14 mouse cellular contexts compared by ENCODE assay signal in genomic region chr8:107085358-107085757, GRCm38 (mm10). TPM values are rescaled to one million over a fixed set of nuclear protein-coding genes. Genes with fewer than 3 reads are reported as not detected.
DNase-seq lines count a peak whose midpoint lies in the region; ATAC-seq and TF ChIP-seq lines count a peak whose summit lies in the region.
"Had no signal": no experiment of that assay in that cellular context is flagged by ENCODE, and none has a peak within 500 bp of the region (broad histone marks: within the 10 kb centered on the region; RNA-seq: fewer than 3 reads in every experiment).

No protein-coding gene starts in this region.

- H3K27me3 ChIP-seq in C2C12 (ENCODE audit: control insufficient read depth, insufficient read depth, insufficient read length) (no peaks in the 10 kb centered on the region), G1E (ENCODE audit: insufficient read depth, low read length) (no peaks in the 10 kb centered on the region)
- H3K27me3 ChIP-seq: neural tube, embryonic 13.5 days had no signal

- ATAC-seq in G1E (ENCODE audit: extremely low read depth, insufficient number of reproducible peaks, low FRiP score, poor library complexity, severe bottlenecking) = no peak
- ATAC-seq in megakaryocyte-erythroid progenitor cell, adult 5-6 weeks (replicated peaks; ENCODE audit: low FRiP score, low TSS enrichment, poor library complexity, severe bottlenecking) = peak; percentile 51; the same call in 1 of the 2 replicates
- ATAC-seq: inflammation-experienced regulatory T-cells, adult 6 months had no signal

- H3K36me3 ChIP-seq in C2C12 (ENCODE audit: control insufficient read depth, insufficient read depth) (peaks cover 46% of the 10 kb centered on the region), G1E (replicated peaks) (peaks cover 87% of the 10 kb centered on the region)

- peak; percentile 26 for TF ChIP-seq CTCF in left cerebral cortex, adult 2 months (IDR thresholded peaks at IDR 0.05)
- peak; percentile 31 for TF ChIP-seq CTCF in C2C12 (IDR thresholded peaks at IDR 0.05; ENCODE audit: control insufficient read depth, insufficient read depth, insufficient read length)
- 0 out of 2 replicates have a peak, but pooled peaks have one; percentile 9 for TF ChIP-seq CTCF in G1E (IDR thresholded peaks at IDR 0.05; ENCODE audit: low read depth, low read length)

- no peak for DNase-seq in left cerebral cortex, adult 2 months (ENCODE audit: extremely low spot score in 1 of 2, low spot score in 2 of 2)
- DNase-seq in left cerebral cortex, postnatal 36 days (ENCODE audit: low spot score in 2 of 2) = no peak
- DNase-seq in G1E (ENCODE audit: low spot score) = no peak
- DNase-seq in Muller cell, postnatal 12 days (ENCODE audit: inconsistent ontology term) = no peak
- DNase-seq in layer of hippocampus, postnatal 36 days = no peak
- DNase-seq: adrenal gland, adult 8-10 months; lung, postnatal 10 days had no signal

- H3K27ac ChIP-seq in left cerebral cortex, adult 2 months = no peak overlapping the region
- H3K27ac ChIP-seq: neural tube, embryonic 13.5 days had no signal

- no peak overlapping the region for H3K4me3 ChIP-seq in left cerebral cortex, adult 2 months
- H3K4me3 ChIP-seq in C2C12 (ENCODE audit: insufficient read depth, poor library complexity, severe bottlenecking) = no peak overlapping the region
- no peak overlapping the region for H3K4me3 ChIP-seq in G1E (ENCODE audit: low read depth, low read length)
- H3K4me3 ChIP-seq: neural tube, embryonic 13.5 days had no signal

- intact Hi-C loops in left cerebral cortex, adult 2 months (cut with DNase I) = no loop called here
- intact Hi-C loops in left cerebral cortex, postnatal 36 days (cut with DNase I) = no loop called here

- no peaks in the 10 kb centered on the region for H3K4me1 ChIP-seq in G1E (ENCODE audit: insufficient read depth, low read depth, low read length)
- H3K4me1 ChIP-seq: neural tube, embryonic 13.5 days had no signal

- H3K9me3 ChIP-seq in G1E (replicated peaks) = no peaks in the 10 kb centered on the region
- H3K9me3 ChIP-seq: neural tube, embryonic 13.5 days had no signal

- peaks cover 24% of the 10 kb centered on the region for H3K79me3 ChIP-seq in C2C12 (ENCODE audit: low read depth)

- peaks cover 46% of the 10 kb centered on the region for H3K79me2 ChIP-seq in C2C12 (ENCODE audit: control insufficient read depth, insufficient read depth)

- H3ac ChIP-seq in C2C12 (ENCODE audit: control insufficient read depth, insufficient read length, low read depth) = no peak overlapping the region

TF ChIP-seq in C2C12, 6 proteins besides CTCF, POLR2A, EP300 and RAD21:
- TF ChIP-seq FOSL1 (IDR thresholded peaks at IDR 0.05; ENCODE audit: insufficient read depth, low read length, poor library complexity, severe bottlenecking) = no peak
- TF ChIP-seq MYOG (IDR thresholded peaks at IDR 0.05; ENCODE audit: control insufficient read depth, extremely low read depth, insufficient read length) = no peak

RNA-seq across cellular contexts. Expression of gene Terf2, which starts 11.0 kb away (rescaled TPM):
- 10 to 100 TPM; 39.1 to 39.2 TPM for total RNA-seq in left cerebral cortex, adult 2 months (2021)
- 10 to 100 TPM; 37.9 to 38.3 TPM for total RNA-seq in left cerebral cortex, postnatal 36 days (2021)
- polyA plus RNA-seq in C2C12 (2012; fragmentation: generic; extraction: Trizol) (15.8 TPM), G1E (2012) (24.9 and 25.8 TPM in 2 replicates)
- total RNA-seq in G1E (2014; fragmentation: Nextera tagmentation) (52.4 and 76.8 TPM in 2 replicates), G1E (2017) (24.0 and 28.6 TPM in 2 replicates)
- total RNA-seq in megakaryocyte-erythroid progenitor cell, adult 5-6 weeks (2014; fragmentation: Nextera tagmentation) = 48.8 and 52.7 TPM in 2 replicates
- total RNA-seq in megakaryocyte-erythroid progenitor cell, adult 5-6 weeks (2017) = 25.6 and 39.7 TPM in 2 replicates
- total RNA-seq in layer of hippocampus, postnatal 36 days (2021) = 10 to 100 TPM; 31.9 to 32.0 TPM

RNA-seq across cellular contexts. Expression of gene Tmed6, which starts 19.9 kb away (rescaled TPM):
- not detected for total RNA-seq in left cerebral cortex, adult 2 months (2021)
- not detected for total RNA-seq in left cerebral cortex, postnatal 36 days (2021)
- polyA plus RNA-seq in C2C12 (2012; fragmentation: generic; extraction: Trizol) = not detected
- total RNA-seq in G1E (2014; fragmentation: Nextera tagmentation) = not detected in 2 replicates
- not detected in 2 replicates for total RNA-seq in G1E (2017)
- polyA plus RNA-seq in G1E (2012) = not detected in 2 replicates
- total RNA-seq in megakaryocyte-erythroid progenitor cell, adult 5-6 weeks (2014; fragmentation: Nextera tagmentation) = not detected in 2 replicates
- not detected in 2 replicates for total RNA-seq in megakaryocyte-erythroid progenitor cell, adult 5-6 weeks (2017)
- not detected for total RNA-seq in layer of hippocampus, postnatal 36 days (2021)
- total RNA-seq: adrenal gland, adult 8-10 months; common myeloid progenitor, adult 5-6 weeks; left cerebral cortex, adult 18-20 months had no signal
- polyA plus RNA-seq: forebrain, embryonic 11.5 days; neural tube, embryonic 13.5 days had no signal

RNA-seq across cellular contexts. Expression of gene Nip7, which starts 28.7 kb away (rescaled TPM):
- 10 to 100 TPM; 40.9 to 42.4 TPM for total RNA-seq in left cerebral cortex, adult 2 months (2021)
- total RNA-seq in left cerebral cortex, postnatal 36 days (2021) = 10 to 100 TPM; 42.2 to 43.8 TPM
- polyA plus RNA-seq in C2C12 (2012; fragmentation: generic; extraction: Trizol) (119 TPM), G1E (2012) (8.9 and 9.1 TPM in 2 replicates)
- total RNA-seq in G1E (2014; fragmentation: Nextera tagmentation) (56.7 and 62.0 TPM in 2 replicates), G1E (2017) (35.5 and 39.7 TPM in 2 replicates)
- 47.4 and 67.6 TPM in 2 replicates for total RNA-seq in megakaryocyte-erythroid progenitor cell, adult 5-6 weeks (2014; fragmentation: Nextera tagmentation)
- total RNA-seq in megakaryocyte-erythroid progenitor cell, adult 5-6 weeks (2017) = 34.6 and 51.7 TPM in 2 replicates
- 10 to 100 TPM; 44.9 to 47.9 TPM for total RNA-seq in layer of hippocampus, postnatal 36 days (2021)

RNA-seq across cellular contexts. Expression of gene Cog8, which starts 28.9 kb away (rescaled TPM):
- 10 to 100 TPM; 24.9 to 27.8 TPM for total RNA-seq in left cerebral cortex, adult 2 months (2021)
- 10 to 100 TPM; 27.2 to 27.8 TPM for total RNA-seq in left cerebral cortex, postnatal 36 days (2021)
- polyA plus RNA-seq in C2C12 (2012; fragmentation: generic; extraction: Trizol) (20.1 TPM), G1E (2012) (24.6 and 26.5 TPM in 2 replicates)
- total RNA-seq in G1E (2014; fragmentation: Nextera tagmentation) (34.2 and 49.9 TPM in 2 replicates), G1E (2017) (29.4 and 31.1 TPM in 2 replicates)
- total RNA-seq in megakaryocyte-erythroid progenitor cell, adult 5-6 weeks (2014; fragmentation: Nextera tagmentation) = 19.8 and 30.3 TPM in 2 replicates
- 22.3 and 25.9 TPM in 2 replicates for total RNA-seq in megakaryocyte-erythroid progenitor cell, adult 5-6 weeks (2017)
- total RNA-seq in layer of hippocampus, postnatal 36 days (2021) = 10 to 100 TPM; 28.3 to 31.1 TPM

RNA-seq across cellular contexts. Expression of gene Pdf, which starts 36.9 kb away (rescaled TPM):
- total RNA-seq in left cerebral cortex, adult 2 months (2021) = 10 to 100 TPM; 24.4 to 25.9 TPM
- total RNA-seq in left cerebral cortex, postnatal 36 days (2021) = 10 to 100 TPM; 26.6 to 29.3 TPM
- 27.2 TPM for polyA plus RNA-seq in C2C12 (2012; fragmentation: generic; extraction: Trizol)
- total RNA-seq in G1E (2014; fragmentation: Nextera tagmentation) = 16.6 and 22.1 TPM in 2 replicates
- 24.0 and 26.2 TPM in 2 replicates for total RNA-seq in G1E (2017)
- 9.5 and 11.7 TPM in 2 replicates for polyA plus RNA-seq in G1E (2012)
- total RNA-seq in megakaryocyte-erythroid progenitor cell, adult 5-6 weeks (2014; fragmentation: Nextera tagmentation) = 37.9 and 40.1 TPM in 2 replicates
- 40.3 and 62.4 TPM in 2 replicates for total RNA-seq in megakaryocyte-erythroid progenitor cell, adult 5-6 weeks (2017)
- 10 to 100 TPM; 27.9 to 31.1 TPM for total RNA-seq in layer of hippocampus, postnatal 36 days (2021)
